Mouse (Mus musculus) limb, embryonic 11.5 days (tissue): ENCODE results near the gene Id1. TPM values are rescaled to one million over a fixed set of nuclear protein-coding genes. Genes with fewer than 3 reads are reported as not detected.

Experiments used
- ATAC-seq: fragments of 200-750 bp; cut with Nextera tagmentation; 2 replicates; pipeline ENCODE4 v1.8.0; 2017; ENCODE audit warnings: low read depth; ENCODE audit not compliant: insufficient number of reproducible peaks, low FRiP score, low TSS enrichment
- DNase-seq: peaks from one replicate; pipeline ENCODE4 v3.0.0-alpha.2; 2015; ENCODE audit warnings: low spot score
- H3K27ac ChIP-seq: fragments of 300-500 bp; sonication (generic); replicated peaks from 2 replicates; pipeline ENCODE4 v1.5.1; 2014; ENCODE audit warnings: low read depth, mild to moderate bottlenecking, low read length
- H3K27me3 ChIP-seq: fragments of 300-500 bp; sonication (generic); 2 replicates; pipeline ENCODE4 v1.6.1; 2014; ENCODE audit warnings: mild to moderate bottlenecking, low read length, mixed read lengths; ENCODE audit not compliant: control insufficient read depth, insufficient read depth
- H3K36me3 ChIP-seq: fragments of 300-500 bp; sonication (generic); 2 replicates; pipeline ENCODE4 v1.6.1; 2014; ENCODE audit warnings: mild to moderate bottlenecking, low read length, moderate library complexity, mixed read lengths; ENCODE audit not compliant: control insufficient read depth, insufficient read depth
- H3K4me1 ChIP-seq: fragments of 300-500 bp; sonication (generic); 2 replicates; pipeline ENCODE4 v1.6.1; 2014; ENCODE audit warnings: low read length, mixed read lengths; ENCODE audit not compliant: control insufficient read depth, insufficient read depth
- H3K4me2 ChIP-seq: fragments of 300-500 bp; sonication (generic); 2 replicates; pipeline ENCODE4 v1.6.1; 2014; ENCODE audit warnings: low read depth, mild to moderate bottlenecking, moderate library complexity; ENCODE audit not compliant: severe bottlenecking
- H3K4me3 ChIP-seq: fragments of 300-500 bp; sonication (generic); 2 replicates; pipeline ENCODE4 v1.5.1; 2014; ENCODE audit warnings: low read depth, low read length
- H3K9ac ChIP-seq: fragments of 300-500 bp; sonication (generic); 2 replicates; pipeline ENCODE4 v1.6.1; 2014; ENCODE audit warnings: mild to moderate bottlenecking, low read length
- H3K9me3 ChIP-seq: fragments of 300-500 bp; sonication (generic); 2 replicates; pipeline ENCODE4 v1.6.1; 2016; ENCODE audit warnings: low read length; ENCODE audit not compliant: control insufficient read depth
- WGBS: fragments of 180-500 bp; shearing (Covaris S2); extraction: QIAGEN DNeasy Blood & Tissue Kit; methylation state at CpG from one replicate; pipeline ENCODE4 v1.1.7; 2014; 5-methylcytosine and 5-hydroxymethylcytosine counted together
- polyA plus RNA-seq: library from polyadenylated mRNA; unstranded; fragments of >200 nt; fragmentation: Nextera tagmentation; extraction: Ambion mirVana; gene quantifications from 2 replicates; pipeline ENCODE4 v1.2.1, GENCODE M21; 2014

The Id1 gene
- polyA plus RNA-seq, result 221 and 248 TPM in 2 replicates

DNA sequence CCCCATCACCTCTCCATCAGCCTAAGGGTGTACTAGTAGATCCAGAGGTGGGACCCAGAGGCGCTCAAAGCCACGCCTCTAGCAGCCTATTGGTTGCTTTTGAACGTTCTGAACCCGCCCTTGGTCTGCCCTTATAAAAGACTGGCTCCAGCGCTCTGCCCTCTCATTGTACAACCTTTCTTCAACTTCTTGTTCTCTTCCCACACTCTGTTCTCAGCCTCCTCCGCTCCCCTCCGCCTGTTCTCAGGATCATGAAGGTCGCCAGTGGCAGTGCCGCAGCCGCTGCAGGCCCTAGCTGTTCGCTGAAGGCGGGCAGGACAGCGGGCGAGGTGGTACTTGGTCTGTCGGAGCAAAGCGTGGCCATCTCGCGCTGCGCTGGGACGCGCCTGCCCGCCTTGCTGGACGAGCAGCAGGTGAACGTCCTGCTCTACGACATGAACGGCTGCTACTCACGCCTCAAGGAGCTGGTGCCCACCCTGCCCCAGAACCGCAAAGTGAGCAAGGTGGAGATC lies at the start of gene Id1:
Id1 (plus strand) TSS at position 162 of the 512 bp plus-strand sequence.
- under 1% methylated on average over 28 of the region's 28 CpGs for WGBS
- Histone ChIP-seq H3K9me3 (no peaks in the 10 kb centered on the region), H3K27me3 (no peaks in the 10 kb centered on the region), H3K9ac (peak within 1 kb of the TSS; percentile 93), H3K4me2 (peak within 1 kb of the TSS; percentile 54), H3K27ac (peak within 1 kb of the TSS; percentile 91), H3K36me3 (no peaks in the 10 kb centered on the region), H3K4me1 (peaks cover 25% of the 10 kb centered on the region), H3K4me3 (peak within 1 kb of the TSS; percentile 92)
- ATAC-seq, result peak; percentile 72
- peak; percentile 96 for DNase-seq

DNA sequence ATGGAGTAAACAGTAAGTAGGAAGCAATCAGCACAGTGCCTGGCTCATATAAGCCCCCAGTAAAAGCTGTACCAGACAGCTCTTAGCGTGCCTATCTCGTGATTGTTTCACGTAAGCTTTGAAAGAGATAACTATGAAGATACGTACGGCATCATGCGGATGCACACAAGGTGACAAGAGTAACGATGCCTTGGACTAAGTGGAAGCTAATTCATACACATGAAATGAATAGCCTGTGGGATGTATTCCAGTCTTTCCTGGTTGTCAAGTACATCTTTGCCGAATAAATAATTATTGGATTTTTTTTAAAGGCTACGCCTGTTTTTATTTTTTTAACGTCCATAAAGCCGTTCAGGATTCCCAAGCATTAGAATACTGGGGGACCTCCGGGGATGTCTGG lies 49.7 kb upstream of the Id1 start:
- Histone ChIP-seq H3K9me3 (peaks cover 3% of the 10 kb centered on the region; the same call in 1 of the 2 replicates), H3K36me3 (peaks cover 47% of the 10 kb centered on the region), H3K27me3 (no peaks in the 10 kb centered on the region), H3K4me3 (peak overlapping the region; percentile 15; the same call in 1 of the 2 replicates), H3K9ac (0 out of 2 replicates have a peak overlapping the region, but pooled peaks have one; percentile 5), H3K4me1 (no peaks in the 10 kb centered on the region), H3K27ac (no peak overlapping the region), H3K4me2 (peak overlapping the region; percentile 11; the same call in 1 of the 2 replicates)
- no peak for DNase-seq
- WGBS, result 64% methylated on average over 12 of the region's 12 CpGs
- no peak for ATAC-seq

DNA sequence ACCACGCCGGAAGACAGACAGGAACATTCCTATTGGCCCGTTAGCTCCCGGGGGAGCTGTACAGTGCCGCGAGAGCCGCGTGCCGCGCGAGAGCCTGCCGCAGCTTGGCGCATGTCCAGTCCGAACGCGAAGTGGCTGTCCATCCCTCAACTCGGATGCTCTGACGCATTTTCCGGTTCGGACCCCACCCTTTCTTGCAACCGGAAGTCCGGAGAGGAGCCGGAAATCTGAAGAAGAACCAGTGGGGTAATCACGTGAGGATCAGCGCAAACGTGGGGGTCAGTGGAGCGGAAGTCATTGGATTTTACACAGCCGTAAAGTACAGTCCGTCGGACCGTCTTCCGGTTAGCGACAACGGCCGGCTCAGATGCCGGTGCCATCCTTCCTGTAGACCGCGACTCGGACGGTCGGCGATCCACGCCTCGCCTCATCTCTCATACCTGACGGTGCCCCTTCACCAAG lies 49.2 kb upstream of the Id1 start, which contains the start of gene Mcts2:
Mcts2 (plus strand) TSS at position 230 of the 462 bp plus-strand sequence.
- ATAC-seq (peak; percentile 88), DNase-seq (peak; percentile 89)
- Histone ChIP-seq H3K9ac (0 out of 2 replicates have a peak within 1 kb of the TSS, but pooled peaks have one; percentile 5), H3K27ac (no peak within 1 kb of the TSS), H3K27me3 (no peaks in the 10 kb centered on the region), H3K4me3 (peak within 1 kb of the TSS; percentile 36), H3K4me1 (no peaks in the 10 kb centered on the region), H3K4me2 (peak within 1 kb of the TSS; percentile 55), H3K9me3 (peaks cover 3% of the 10 kb centered on the region; the same call in 1 of the 2 replicates), H3K36me3 (peaks cover 43% of the 10 kb centered on the region)
- 48% methylated on average over 45 of the region's 45 CpGs for WGBS

DNA sequence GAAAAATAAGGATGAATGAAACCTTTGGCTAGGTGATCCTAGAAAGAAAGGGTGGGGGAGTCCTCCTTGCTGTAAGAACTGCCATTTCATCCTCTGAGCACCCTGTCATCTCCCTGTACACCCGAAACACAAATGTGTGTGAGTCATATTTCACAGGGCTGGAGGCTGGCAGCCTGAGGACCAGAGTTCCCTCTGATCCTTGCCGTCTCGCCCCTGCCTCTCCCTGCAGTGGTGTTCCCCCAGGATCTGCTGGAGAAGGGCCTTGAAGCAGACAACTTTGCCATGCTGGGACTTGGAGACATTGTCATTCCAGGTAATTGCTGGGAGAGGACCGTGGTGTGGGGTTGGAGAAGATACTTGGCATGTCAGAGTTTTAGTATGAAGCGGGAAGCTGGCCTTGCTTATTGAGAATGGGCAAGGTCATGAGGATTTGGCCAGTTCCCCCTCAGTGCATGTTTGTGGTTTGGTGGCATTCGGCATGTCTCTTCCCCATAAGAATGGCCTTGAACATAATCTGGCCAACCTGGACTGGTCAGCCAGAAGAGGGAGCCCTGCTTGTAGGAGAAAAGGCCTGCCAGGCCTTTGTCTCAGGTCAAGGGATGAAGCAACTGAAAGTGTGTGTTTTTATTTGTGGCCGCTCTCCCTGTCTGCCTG lies 44.4 kb upstream of the Id1 start:
- H3K4me2 ChIP-seq, result no peak overlapping the region
- no peak overlapping the region for H3K4me3 ChIP-seq
- no peaks in the 10 kb centered on the region; the same call in 1 of the 2 replicates for H3K4me1 ChIP-seq
- DNase-seq (no peak), ATAC-seq (no peak)
- no peak overlapping the region for H3K27ac ChIP-seq
- H3K9ac ChIP-seq, result no peak overlapping the region
- H3K27me3 ChIP-seq, result no peaks in the 10 kb centered on the region
- peaks cover 16% of the 10 kb centered on the region for H3K36me3 ChIP-seq
- WGBS, result 86% methylated on average over 7 of the region's 7 CpGs
- H3K9me3 ChIP-seq, result no peaks in the 10 kb centered on the region

DNA sequence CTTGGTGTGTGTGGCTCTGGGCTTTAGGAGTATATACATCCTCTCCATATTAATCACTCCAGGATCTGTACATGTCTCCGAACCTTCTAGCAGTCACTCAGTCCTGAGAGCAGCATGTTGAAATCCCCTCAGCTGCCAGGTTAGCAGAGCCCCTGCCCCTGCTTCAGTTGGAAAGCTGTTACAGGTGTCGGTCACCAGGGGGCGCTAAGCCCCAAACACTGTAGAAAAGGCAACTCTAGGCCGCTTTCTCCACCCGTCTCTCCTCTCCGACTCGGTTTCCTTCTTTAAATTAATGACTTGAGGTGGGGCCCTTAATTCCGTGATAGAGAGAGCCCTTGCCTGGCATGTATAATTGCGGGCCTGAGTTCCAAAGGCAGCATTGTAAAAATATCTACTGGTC lies 42.8 kb upstream of the Id1 start:
- 20% methylated on average over 9 of the region's 9 CpGs for WGBS
- Histone ChIP-seq H3K4me1 (no peaks in the 10 kb centered on the region; the same call in none of the 2 replicates), H3K27me3 (no peaks in the 10 kb centered on the region), H3K27ac (no peak overlapping the region), H3K9ac (peak overlapping the region; percentile 3; the same call in 1 of the 2 replicates), H3K4me3 (no peak overlapping the region), H3K4me2 (peak overlapping the region; percentile 22; the same call in 1 of the 2 replicates), H3K36me3 (peaks cover 12% of the 10 kb centered on the region), H3K9me3 (no peaks in the 10 kb centered on the region)
- ATAC-seq (0 out of 2 replicates have a peak, but pooled peaks have one; percentile 15), DNase-seq (peak; percentile 83)

DNA sequence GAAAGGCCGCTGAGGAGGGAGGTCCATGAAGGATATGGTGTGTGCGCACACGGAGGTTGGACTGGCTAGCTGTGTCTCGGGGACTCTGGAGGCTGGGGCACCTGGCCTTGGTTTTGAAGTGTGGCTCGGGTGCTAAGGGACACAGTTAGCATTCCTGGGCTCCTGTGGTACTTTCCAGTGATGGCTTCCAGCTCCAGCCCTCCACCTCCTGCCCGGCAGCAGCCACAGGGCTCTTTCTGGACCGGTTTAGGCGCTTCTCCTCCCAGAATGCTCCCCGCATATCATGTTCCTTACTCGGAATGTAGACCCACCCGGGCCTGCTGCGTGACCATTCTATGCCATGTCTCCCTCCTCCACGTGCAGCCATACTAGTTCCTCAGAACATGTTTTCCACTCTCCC lies 42.3 kb upstream of the Id1 start:
- Histone ChIP-seq H3K4me2 (peak overlapping the region; percentile 22; the same call in 1 of the 2 replicates), H3K4me1 (no peaks in the 10 kb centered on the region; the same call in none of the 2 replicates), H3K27ac (no peak overlapping the region), H3K9ac (peak overlapping the region; percentile 3; the same call in 1 of the 2 replicates), H3K4me3 (no peak overlapping the region), H3K9me3 (no peaks in the 10 kb centered on the region), H3K27me3 (no peaks in the 10 kb centered on the region), H3K36me3 (peaks cover 13% of the 10 kb centered on the region)
- DNase-seq, result no peak
- 86% methylated on average over 13 of the region's 13 CpGs for WGBS
- no peak for ATAC-seq

DNA sequence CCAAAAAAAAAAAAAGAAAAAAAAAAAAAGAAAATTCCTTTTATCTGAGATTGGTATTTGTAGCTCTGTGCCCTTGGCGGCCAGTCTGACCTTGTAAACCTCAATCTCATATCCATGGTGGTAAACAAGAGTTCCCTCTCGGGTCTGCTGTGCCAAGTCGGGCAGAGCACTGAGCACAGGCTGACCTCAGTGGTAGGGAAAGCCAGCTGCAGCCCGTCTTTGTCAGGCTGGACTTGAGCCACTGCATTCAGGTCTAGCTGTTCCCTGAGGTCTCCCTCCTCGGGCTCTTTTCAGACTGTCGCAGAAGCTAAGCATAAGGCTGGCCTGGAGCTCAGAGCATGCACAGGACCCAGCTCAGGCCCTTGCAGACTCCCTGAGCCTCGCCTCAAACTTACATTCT lies 41.3 kb upstream of the Id1 start:
- DNase-seq, result no peak
- Histone ChIP-seq H3K4me2 (no peak overlapping the region), H3K27ac (no peak overlapping the region), H3K4me3 (no peak overlapping the region), H3K36me3 (peaks cover 18% of the 10 kb centered on the region), H3K4me1 (no peaks in the 10 kb centered on the region; the same call in none of the 2 replicates), H3K27me3 (no peaks in the 10 kb centered on the region), H3K9ac (no peak overlapping the region), H3K9me3 (no peaks in the 10 kb centered on the region)
- no peak for ATAC-seq
- WGBS, result 87% methylated on average over 7 of the region's 7 CpGs

DNA sequence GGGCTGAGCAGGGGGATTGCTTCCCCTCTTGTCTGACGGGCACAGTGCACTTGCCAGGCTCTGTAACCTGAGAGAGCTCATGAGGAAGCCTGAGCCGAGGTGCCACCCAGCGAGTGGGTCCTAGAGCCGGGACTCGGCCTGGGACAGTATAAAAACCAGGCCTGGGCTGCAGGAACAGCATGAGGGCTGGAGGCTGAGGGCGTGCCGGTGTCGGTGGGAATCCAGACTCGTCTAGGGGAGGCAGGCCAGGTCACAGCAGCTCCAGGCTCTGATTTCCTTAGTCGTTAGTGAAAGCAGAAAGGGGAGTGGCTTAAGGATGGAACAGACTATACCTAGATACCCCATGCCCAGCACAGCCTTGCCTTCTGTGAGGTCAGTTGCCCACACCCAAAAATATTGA lies 40.0 kb upstream of the Id1 start:
- Histone ChIP-seq H3K9me3 (no peaks in the 10 kb centered on the region), H3K4me2 (no peak overlapping the region), H3K4me3 (no peak overlapping the region), H3K36me3 (peaks cover 31% of the 10 kb centered on the region), H3K9ac (peak overlapping the region; percentile 22; the same call in 1 of the 2 replicates), H3K4me1 (no peaks in the 10 kb centered on the region; the same call in none of the 2 replicates), H3K27ac (peak overlapping the region; percentile 42; the same call in 1 of the 2 replicates), H3K27me3 (no peaks in the 10 kb centered on the region)
- no peak for ATAC-seq
- DNase-seq, result no peak
- 58% methylated on average over 10 of the region's 10 CpGs for WGBS
